Mouse (Mus musculus) kidney, adult 2 months (tissue): ENCODE data around the gene Ang2. TPM values are rescaled to one million over a fixed set of nuclear protein-coding genes. Genes with fewer than 3 reads are reported as not detected.
"Not testable (repeated sequence)": the region's sequence is repeated elsewhere in the genome, so short reads cannot be mapped to it uniquely, and the experiment has no call there.

ENCODE experiments used
- DNase-seq: peaks from one replicate; pipeline ENCODE4 v3.0.0; 2021
- H3K27ac ChIP-seq: fragments of 200-500 bp; 2 replicates; pipeline ENCODE4 v1.5.1; 2012; ENCODE audit warnings: low read depth, low read length, control low read depth, inconsistent platforms; ENCODE audit not compliant: insufficient read depth
- H3K27me3 ChIP-seq: fragments of 200-500 bp; replicated peaks from 2 replicates; pipeline ENCODE4 v1.6.1; 2012; ENCODE audit warnings: mild to moderate bottlenecking, moderate library complexity, low read length, inconsistent platforms; ENCODE audit not compliant: control insufficient read depth, insufficient read depth
- H3K36me3 ChIP-seq: fragments of 200-500 bp; 2 replicates; pipeline ENCODE4 v1.6.1; 2012; ENCODE audit warnings: mild to moderate bottlenecking, moderate library complexity, low read length, inconsistent platforms; ENCODE audit not compliant: control insufficient read depth, insufficient read depth
- H3K4me1 ChIP-seq: fragments of 200-500 bp; 2 replicates; pipeline ENCODE4 v1.6.1; 2011; ENCODE audit warnings: low read length; ENCODE audit not compliant: control insufficient read depth, insufficient read depth
- H3K4me3 ChIP-seq: fragments of 200-500 bp; 2 replicates; pipeline ENCODE4 v1.5.1; 2011; ENCODE audit warnings: mild to moderate bottlenecking, low read depth, low read length, control low read depth; ENCODE audit not compliant: insufficient read depth
- CTCF ChIP-seq: fragments of 200-500 bp; conservative IDR thresholded peaks from 2 replicates; pipeline ENCODE4 v1.5.1; 2011; ENCODE audit warnings: low read depth, mild to moderate bottlenecking, control low read depth, low read length, moderate library complexity, mixed read lengths; ENCODE audit not compliant: insufficient read depth, insufficient read length
- POLR2A ChIP-seq: fragments of 200-500 bp; IDR thresholded peaks from one replicate; pipeline ENCODE4 v1.6.1; 2011; ENCODE audit warnings: low read depth, low read length, control low read depth
- WGBS: fragments of 180-500 bp; shearing (Covaris S2); methylation state at CpG from one replicate; pipeline ENCODE4 v1.1.7; 2018; 5-methylcytosine and 5-hydroxymethylcytosine counted together
- polyA plus RNA-seq: library from polyadenylated mRNA; depleted of rRNA; stranded (reverse); fragments of >200 nt; gene quantifications from 2 replicates; pipeline ENCODE4 v1.2.3, GENCODE M21; 2012; rRNA removed

Gene Ang2
- not detected in 2 replicates for polyA plus RNA-seq

DNA sequence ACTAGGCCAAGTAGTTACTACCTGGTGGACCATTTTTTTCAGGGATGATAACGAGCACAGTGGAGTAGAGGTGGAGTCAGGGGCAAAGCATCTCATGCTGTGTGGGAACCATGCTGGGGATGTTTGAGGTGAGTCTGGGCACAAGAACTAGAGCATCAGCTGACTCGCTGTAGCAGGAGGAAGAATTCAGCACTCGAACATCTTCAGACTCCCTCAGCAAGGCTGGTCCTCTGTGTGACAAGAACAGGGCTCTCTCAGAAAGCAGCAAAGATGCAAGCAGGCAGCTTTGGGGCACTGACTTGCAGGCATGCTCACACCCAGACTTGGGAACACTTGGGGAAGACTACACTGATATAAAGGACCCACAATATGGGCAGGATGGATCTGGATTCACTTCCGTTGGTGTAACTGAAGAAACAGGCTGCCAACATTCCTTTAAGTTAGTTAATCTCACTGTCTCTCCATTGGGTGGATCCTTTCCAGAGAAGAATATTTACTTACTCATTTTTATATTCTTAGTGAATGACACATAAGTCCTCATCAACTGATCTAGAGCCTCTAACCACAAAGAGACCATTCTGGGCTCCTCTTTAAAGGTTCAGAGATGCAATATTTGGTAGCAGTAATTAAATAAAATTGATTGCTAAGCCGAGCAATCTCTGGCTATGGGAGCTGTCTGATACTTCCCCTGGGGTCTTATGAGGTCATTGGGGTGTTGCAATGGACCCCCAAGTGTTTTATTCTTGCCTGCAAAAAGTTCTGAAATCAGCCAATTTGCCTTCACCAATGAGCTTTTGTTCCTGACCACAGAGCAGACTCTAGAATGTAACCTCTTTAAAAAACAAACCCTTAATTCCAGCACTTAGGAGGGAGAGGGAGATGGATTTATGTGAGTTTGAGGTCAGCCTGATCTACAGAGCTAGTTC lies at the start of gene Ang2:
Gene Ang2, minus strand, starts transcription at position 51 of the 926 bp plus-strand sequence.
- Histone ChIP-seq H3K4me1 (no peaks in the 10 kb centered on the region), H3K36me3 (no peaks in the 10 kb centered on the region), H3K27ac (no peak within 1 kb of the TSS), H3K4me3 (no peak within 1 kb of the TSS), H3K27me3 (no peaks in the 10 kb centered on the region)
- 77% methylated on average over 5 of the region's 5 CpGs for WGBS
- no peak for DNase-seq
- TF ChIP-seq POLR2A (no peak), CTCF (no peak)

DNA sequence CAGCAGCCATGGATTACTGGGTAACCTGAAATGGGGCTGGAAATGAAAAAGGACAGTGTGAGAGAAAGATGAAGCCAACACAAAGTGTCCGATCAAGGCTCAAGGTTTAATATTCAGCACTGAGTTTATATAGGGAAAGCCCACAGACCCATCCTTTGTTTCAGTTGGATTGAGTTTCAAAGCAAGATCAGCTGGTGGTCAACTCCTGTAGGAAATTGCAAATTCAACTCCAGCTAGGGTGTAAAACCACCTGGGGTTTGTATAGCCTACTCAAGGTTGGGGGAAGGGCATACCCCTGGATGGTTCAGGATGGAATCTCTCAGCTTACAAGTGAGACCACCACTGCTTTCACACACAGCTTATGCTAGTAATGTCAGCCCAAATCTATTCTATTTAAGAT lies 48.8 kb upstream of the Ang2 start:
- Histone ChIP-seq H3K36me3 (no peaks in the 10 kb centered on the region), H3K27ac (no peak overlapping the region), H3K27me3 (no peaks in the 10 kb centered on the region), H3K4me3 (no peak overlapping the region), H3K4me1 (no peaks in the 10 kb centered on the region)
- TF ChIP-seq POLR2A, result no peak
- no peak for TF ChIP-seq CTCF
- WGBS, result 79% methylated on average over 1 of the region's 1 CpGs
- DNase-seq, result no peak

GRCm38 (mm10) chr14:51240899-51241298 lies 42.0 kb upstream of the Ang2 start:
- no peak overlapping the region for H3K4me3 ChIP-seq
- H3K4me1 ChIP-seq, result no peaks in the 10 kb centered on the region
- peak; percentile 65 for DNase-seq
- H3K36me3 ChIP-seq, result no peaks in the 10 kb centered on the region
- peak; percentile 77 for TF ChIP-seq CTCF
- no peak for TF ChIP-seq POLR2A
- no peaks in the 10 kb centered on the region for H3K27me3 ChIP-seq
- H3K27ac ChIP-seq, result no peak overlapping the region

DNA sequence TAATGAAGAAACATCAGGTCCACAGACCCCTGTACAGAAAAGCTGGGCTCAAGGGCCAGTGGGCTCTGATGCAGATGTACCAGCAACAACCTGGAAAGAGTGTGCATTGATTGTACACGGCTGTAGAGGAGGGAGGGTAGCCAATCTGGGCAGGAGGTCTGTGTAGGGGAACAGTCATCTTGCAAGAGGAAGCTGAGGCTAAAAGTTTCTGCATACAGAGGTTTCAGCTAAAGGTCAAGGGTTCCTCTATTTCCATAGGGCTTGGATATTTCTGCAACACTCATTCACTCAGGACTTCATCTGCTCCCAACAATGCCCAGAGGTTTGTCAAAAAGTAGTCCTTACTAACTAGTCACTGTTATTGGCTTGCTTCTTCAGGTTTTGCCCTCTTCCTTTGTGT lies 38.5 kb upstream of the Ang2 start:
- H3K27me3 ChIP-seq, H3K4me1 ChIP-seq, H3K27ac ChIP-seq, DNase-seq, H3K36me3 ChIP-seq, H3K4me3 ChIP-seq: not testable (repeated sequence)
- 88% methylated on average over 1 of the region's 1 CpGs for WGBS

- H3K36me3 ChIP-seq, H3K27ac ChIP-seq, DNase-seq, H3K4me1 ChIP-seq, H3K4me3 ChIP-seq, H3K27me3 ChIP-seq: not testable (repeated sequence)
- 60% methylated on average over 4 of the region's 4 CpGs for WGBS
Measured at GRCm38 (mm10) chr14:51229657-51230056, 30.7 kb upstream of the Ang2 start.

DNA sequence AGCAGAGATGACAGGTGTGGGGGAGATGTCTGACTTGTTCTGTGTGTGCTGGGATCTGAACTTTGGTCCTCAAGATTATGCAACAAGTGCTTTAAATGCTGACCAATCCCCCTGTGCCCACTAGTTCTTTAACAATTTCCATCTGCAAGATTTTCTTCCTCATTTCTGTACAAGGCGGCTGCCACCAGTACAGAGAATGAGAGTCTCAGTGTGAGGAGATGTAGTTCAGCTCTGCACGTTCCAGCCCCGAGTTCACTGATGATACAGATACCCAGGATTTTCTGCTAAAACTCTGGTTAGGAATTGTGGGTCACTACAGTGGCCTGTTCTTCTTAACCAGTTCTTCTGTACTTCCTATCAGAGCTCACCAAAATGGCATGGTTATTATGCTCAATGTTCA lies 21.1 kb upstream of the Ang2 start:
- not testable (repeated sequence) for H3K36me3 ChIP-seq, H3K27ac ChIP-seq, H3K4me3 ChIP-seq, H3K27me3 ChIP-seq, H3K4me1 ChIP-seq, DNase-seq
- WGBS, result 92% methylated on average over 3 of the region's 3 CpGs

- Histone ChIP-seq H3K27me3 (no peaks in the 10 kb centered on the region), H3K27ac (no peak within 1 kb of the TSS), H3K4me1 (no peaks in the 10 kb centered on the region), H3K36me3 (no peaks in the 10 kb centered on the region), H3K4me3 (no peak within 1 kb of the TSS)
- no peak for TF ChIP-seq POLR2A
- TF ChIP-seq CTCF, result no peak
- no peak for DNase-seq
- 88% methylated on average over 2 of the region's 2 CpGs for WGBS
Measured at GRCm38 (mm10) chr14:51203115-51203514, 4.2 kb upstream of the Ang2 start, which contains the start of gene Ear14. Gene Ear14, plus strand, starts transcription at chr14:51203391.
